Mouse (Mus musculus) lung, embryonic 15.5 days (tissue): ENCODE data around the gene Slfn14. TPM values are rescaled to one million over a fixed set of nuclear protein-coding genes. Genes with fewer than 3 reads are reported as not detected.
"Not testable (repeated sequence)": the region's sequence is repeated elsewhere in the genome, so short reads cannot be mapped to it uniquely, and the experiment has no call there.

Source experiments
- ATAC-seq: fragments of 200-750 bp; cut with Nextera tagmentation; 2 replicates; pipeline ENCODE4 v1.8.0; 2017; ENCODE audit warnings: moderate number of reproducible peaks, borderline replicate concordance; ENCODE audit not compliant: low FRiP score, low TSS enrichment; ENCODE audit errors: extremely low read depth
- H3K27ac ChIP-seq: fragments of 300-500 bp; sonication (generic); 2 replicates; pipeline ENCODE4 v1.5.1; 2015; ENCODE audit warnings: moderate library complexity, mild to moderate bottlenecking, inconsistent platforms
- H3K27me3 ChIP-seq: fragments of 300-500 bp; sonication (generic); 2 replicates; pipeline ENCODE4 v1.6.1; 2015; ENCODE audit warnings: inconsistent platforms
- H3K36me3 ChIP-seq: fragments of 300-500 bp; sonication (generic); 2 replicates; pipeline ENCODE4 v1.6.1; 2015; ENCODE audit warnings: inconsistent platforms
- H3K4me1 ChIP-seq: fragments of 300-500 bp; sonication (generic); 2 replicates; pipeline ENCODE4 v1.6.1; 2015; ENCODE audit warnings: inconsistent platforms
- H3K4me2 ChIP-seq: fragments of 300-500 bp; sonication (generic); 2 replicates; pipeline ENCODE4 v1.6.1; 2015; ENCODE audit warnings: inconsistent platforms, mild to moderate bottlenecking, moderate library complexity
- H3K4me3 ChIP-seq: fragments of 300-500 bp; sonication (generic); 2 replicates; pipeline ENCODE4 v1.5.1; 2015; ENCODE audit warnings: mild to moderate bottlenecking, inconsistent platforms
- H3K9ac ChIP-seq: fragments of 300-500 bp; sonication (generic); 2 replicates; pipeline ENCODE4 v1.6.1; 2015; ENCODE audit warnings: inconsistent platforms
- H3K9me3 ChIP-seq: fragments of 300-500 bp; sonication (generic); 2 replicates; pipeline ENCODE4 v1.6.1; 2016; ENCODE audit warnings: inconsistent platforms
- WGBS: fragments of 180-500 bp; shearing (Covaris S2); methylation state at CpG from one replicate; pipeline ENCODE4 v1.1.7; 2015; 5-methylcytosine and 5-hydroxymethylcytosine counted together
- polyA plus RNA-seq: library from polyadenylated mRNA; unstranded; fragments of >200 nt; fragmentation: Nextera tagmentation; extraction: Ambion mirVana; gene quantifications from 2 replicates; pipeline ENCODE4 v1.2.1, GENCODE M21; 2015

Slfn14 gene
- polyA plus RNA-seq, 1 experiment from 2014 or later = 0.27 TPM

DNA sequence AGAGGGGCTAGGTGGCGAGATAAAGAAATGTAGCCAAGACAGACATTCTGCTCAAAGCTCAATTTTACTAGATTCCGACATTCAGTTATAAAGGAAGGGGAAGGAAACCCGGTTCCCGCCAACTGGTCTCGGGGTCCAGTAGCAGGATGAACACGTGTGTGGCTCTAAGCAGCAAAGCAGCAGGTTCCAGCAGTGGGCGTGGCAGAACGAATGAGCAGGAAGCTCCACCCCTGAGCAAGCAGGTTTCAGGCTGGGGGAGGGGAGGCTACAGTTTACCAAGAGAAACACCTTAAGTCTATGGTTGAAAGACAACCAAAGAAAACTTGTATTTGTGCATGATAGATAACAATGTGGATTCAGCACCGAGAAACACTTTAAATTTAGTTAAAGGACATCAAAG is 49.1 kb downstream of the Slfn14 start:
- not testable (repeated sequence) for H3K4me2 ChIP-seq, ATAC-seq, H3K4me1 ChIP-seq, H3K9me3 ChIP-seq, H3K36me3 ChIP-seq, H3K27me3 ChIP-seq, H3K9ac ChIP-seq, H3K4me3 ChIP-seq, H3K27ac ChIP-seq
- WGBS = 74% methylated on average over 9 of the region's 9 CpGs

DNA sequence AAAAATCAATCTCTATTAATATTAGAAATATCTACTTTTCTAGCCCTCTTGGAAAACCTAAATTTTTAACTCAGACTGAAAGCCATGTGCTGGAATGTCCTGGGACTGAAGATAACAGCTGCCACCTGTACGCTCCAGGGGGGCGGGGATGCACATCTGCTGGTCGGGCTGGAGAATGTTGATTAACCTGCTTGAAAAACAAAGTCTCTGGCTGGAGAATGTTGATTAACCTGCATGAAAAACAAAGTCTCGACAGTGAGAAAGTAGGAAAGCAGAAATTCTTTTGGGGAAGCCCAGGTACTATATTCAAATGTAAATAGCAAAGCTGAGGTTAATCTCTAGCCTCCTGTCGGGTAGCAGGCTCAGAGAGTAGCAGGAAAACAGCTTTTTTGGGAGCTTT is 52.9 kb downstream of the Slfn14 start:
- H3K9me3 ChIP-seq, H3K4me3 ChIP-seq, H3K27me3 ChIP-seq, H3K27ac ChIP-seq, ATAC-seq, H3K4me1 ChIP-seq, H3K9ac ChIP-seq, H3K4me2 ChIP-seq, H3K36me3 ChIP-seq: not testable (repeated sequence)
- 33% methylated on average over 5 of the region's 5 CpGs for WGBS

DNA sequence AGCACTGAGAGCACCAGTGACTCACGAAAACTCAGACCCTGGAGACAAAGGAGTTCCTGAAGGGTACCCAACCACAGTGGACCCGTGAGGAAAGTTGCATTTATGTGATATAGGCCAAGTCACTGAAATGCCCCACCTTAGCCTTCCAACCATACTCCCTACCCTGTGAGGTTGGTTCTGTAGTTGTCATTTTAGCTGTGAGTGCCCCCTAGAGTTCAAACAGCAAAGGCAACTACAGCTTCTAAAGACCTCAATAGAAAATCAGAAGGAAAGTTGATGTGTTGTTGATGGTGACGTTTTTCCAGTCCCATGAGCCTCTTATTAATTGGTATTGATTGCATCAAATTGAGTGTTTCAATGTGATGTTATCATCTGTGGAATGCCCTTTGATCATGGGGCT is 55.6 kb downstream of the Slfn14 start:
- no peaks in the 10 kb centered on the region for H3K9me3 ChIP-seq
- H3K4me1 ChIP-seq = no peaks in the 10 kb centered on the region
- H3K4me2 ChIP-seq = no peak overlapping the region
- ATAC-seq = no peak
- no peak overlapping the region for H3K27ac ChIP-seq
- H3K36me3 ChIP-seq = no peaks in the 10 kb centered on the region
- H3K27me3 ChIP-seq = no peaks in the 10 kb centered on the region
- no peak overlapping the region for H3K4me3 ChIP-seq
- no peak overlapping the region for H3K9ac ChIP-seq
- 65% methylated on average over 3 of the region's 3 CpGs for WGBS

DNA sequence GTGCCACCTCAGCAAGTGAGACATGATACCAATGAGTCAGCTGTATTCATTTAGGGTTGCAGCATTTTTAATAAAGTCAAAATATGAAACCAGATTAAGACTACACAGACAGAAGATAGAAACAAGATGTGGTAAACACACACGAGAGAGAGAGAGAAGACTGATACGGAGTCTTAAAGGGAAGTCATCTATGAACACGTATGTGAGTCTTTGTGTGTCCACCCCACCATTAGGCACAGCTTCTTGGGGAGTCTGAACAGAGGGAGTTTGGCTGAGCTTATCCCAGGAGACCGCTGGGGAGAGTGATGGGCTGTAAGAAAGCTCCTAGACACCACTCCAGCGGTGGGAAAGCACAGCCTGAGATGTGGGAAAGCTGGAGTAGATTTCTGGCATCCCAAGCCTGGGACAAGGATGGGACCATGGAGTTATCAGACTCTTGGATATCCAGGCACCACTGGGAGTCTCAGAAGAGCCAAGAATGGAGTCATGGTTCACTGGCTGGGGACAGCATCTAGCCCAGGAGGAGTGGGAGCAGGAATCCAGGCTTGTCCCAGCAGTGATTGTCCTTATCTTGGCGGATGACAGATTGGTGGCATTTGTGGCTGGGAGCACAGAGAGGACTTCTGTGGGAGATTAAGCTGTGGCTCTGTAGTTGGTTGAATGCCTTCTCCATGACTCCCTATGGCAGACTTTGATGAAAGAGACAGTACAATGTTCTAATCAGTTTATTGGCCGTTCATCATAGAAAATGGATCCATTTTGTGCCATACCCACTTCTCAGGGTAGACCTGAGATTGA is 58.4 kb downstream of the Slfn14 start:
- WGBS = 78% methylated on average over 7 of the region's 7 CpGs
- no peak overlapping the region for H3K27ac ChIP-seq

GRCm38 (mm10) chr11:83225371-83225960 is 61.1 kb downstream of the Slfn14 start:
- Histone ChIP-seq H3K36me3 (no peaks in the 10 kb centered on the region), H3K4me3 (no peak overlapping the region), H3K4me1 (no peaks in the 10 kb centered on the region), H3K27me3 (no peaks in the 10 kb centered on the region), H3K9me3 (no peaks in the 10 kb centered on the region), H3K27ac (no peak overlapping the region), H3K9ac (no peak overlapping the region), H3K4me2 (no peak overlapping the region)
- no peak for ATAC-seq
- WGBS = 83% methylated on average over 9 of the region's 9 CpGs

More for the DNA sequence above, 58.4 kb downstream of the Slfn14 start:
- no peak for ATAC-seq
- Histone ChIP-seq H3K4me3 (no peak overlapping the region), H3K4me1 (no peaks in the 10 kb centered on the region), H3K9ac (no peak overlapping the region), H3K36me3 (no peaks in the 10 kb centered on the region), H3K4me2 (no peak overlapping the region), H3K9me3 (no peaks in the 10 kb centered on the region), H3K27me3 (no peaks in the 10 kb centered on the region)

Other genes starting within 250 kb of the Slfn14 start
- gene Slfn2, start 221.6 kb downstream of the Slfn14 start, polyA plus RNA-seq = 5.8 and 7.6 TPM in 2 replicates
- 0.96 and 1.3 TPM in 2 replicates for gene Slfn1, start 169.9 kb downstream of the Slfn14 start, polyA plus RNA-seq
- 0.06 and 0.07 TPM in 2 replicates for gene Slfn4, start 111.5 kb downstream of the Slfn14 start, polyA plus RNA-seq
- 0.94 and 1.4 TPM in 2 replicates for gene Slfn3, start 95.4 kb downstream of the Slfn14 start, polyA plus RNA-seq
- gene Ap2b1, start 12.3 kb upstream of the Slfn14 start, polyA plus RNA-seq = 53.1 and 55.7 TPM in 2 replicates
- gene Pex12, start 15.9 kb upstream of the Slfn14 start, polyA plus RNA-seq = 12.1 and 12.3 TPM in 2 replicates
- 1.3 and 1.8 TPM in 2 replicates for gene Rasl10b, start 122.4 kb upstream of the Slfn14 start, polyA plus RNA-seq
- gene Gas2l2, start 142.7 kb upstream of the Slfn14 start, polyA plus RNA-seq = 0.32 and 0.35 TPM in 2 replicates
- 0.18 and 0.29 TPM in 2 replicates for gene 1700020L24Rik, start 151.0 kb upstream of the Slfn14 start, polyA plus RNA-seq
- gene Mmp28, start 176.3 kb upstream of the Slfn14 start, polyA plus RNA-seq = 2.5 and 2.7 TPM in 2 replicates
- 11.0 and 11.3 TPM in 2 replicates for gene Taf15, start 186.4 kb upstream of the Slfn14 start, polyA plus RNA-seq
- gene Heatr9, start 235.4 kb upstream of the Slfn14 start, polyA plus RNA-seq = not detected in 2 replicates
- 0.82 TPM in 1 of 2 replicates, not detected in the other for gene Ccl5, start 243.8 kb upstream of the Slfn14 start, polyA plus RNA-seq